Mouse (Mus musculus): ENCODE measurements around the gene 4930524B15Rik.

DNA sequence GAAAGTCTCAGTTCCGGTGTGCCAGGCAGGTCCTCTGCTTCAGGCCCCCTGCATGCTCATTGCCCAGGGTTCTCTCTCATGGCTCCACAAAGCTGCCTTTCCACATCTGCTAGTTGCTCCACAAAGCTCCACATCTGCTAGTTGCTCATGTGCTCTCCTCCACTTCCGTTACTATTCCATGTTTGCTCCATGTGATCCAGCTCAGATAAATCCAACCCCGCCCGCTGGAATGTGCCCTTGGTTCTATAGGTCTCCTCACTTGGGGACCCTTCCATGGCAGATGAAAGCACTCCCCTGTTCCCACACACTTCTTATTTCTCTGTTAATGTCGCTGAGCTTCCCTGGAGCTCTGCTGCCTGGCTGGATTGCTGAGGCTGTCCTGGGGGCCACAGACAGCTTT, 61.2 kb downstream of the 4930524B15Rik start:
- TF ChIP-seq POLR2A (IDR thresholded peaks at IDR 0.05; ENCODE audit: low read depth, low read length), result no peak
- no peak for TF ChIP-seq CTCF (IDR thresholded peaks at IDR 0.05; ENCODE audit: extremely low read depth, insufficient read length, insufficient replicate concordance, low read depth, low read length)

All from small intestine, adult 2 months (tissue).